Mouse (Mus musculus) stomach, postnatal 0 days (tissue): Measurements from ENCODE around the gene Kif5c. TPM values are rescaled to one million over a fixed set of nuclear protein-coding genes. Genes with fewer than 3 reads are reported as not detected.

ENCODE experiments used
- ATAC-seq: fragments of 200-750 bp; cut with Nextera tagmentation; 2 replicates; pipeline ENCODE4 v1.8.0; 2017; ENCODE audit not compliant: low FRiP score, low TSS enrichment
- DNase-seq: peaks from one replicate; pipeline ENCODE4 v3.0.0-alpha.2; 2016; ENCODE audit warnings: low spot score
- H3K27ac ChIP-seq: fragments of 300-500 bp; sonication (generic); replicated peaks from 2 replicates; pipeline ENCODE4 v1.5.1; 2014; ENCODE audit warnings: mild to moderate bottlenecking, control low read depth
- H3K27me3 ChIP-seq: fragments of 300-500 bp; sonication (generic); 2 replicates; pipeline ENCODE4 v1.6.1; 2014; ENCODE audit warnings: low read length; ENCODE audit not compliant: control insufficient read depth, insufficient read depth
- H3K36me3 ChIP-seq: fragments of 300-500 bp; sonication (generic); 2 replicates; pipeline ENCODE4 v1.6.1; 2014; ENCODE audit warnings: low read length, mixed read lengths; ENCODE audit not compliant: control insufficient read depth, insufficient read depth
- H3K4me1 ChIP-seq: fragments of 300-500 bp; sonication (generic); replicated peaks from 2 replicates; pipeline ENCODE4 v1.6.1; 2014; ENCODE audit warnings: antibody characterized with exemption; ENCODE audit not compliant: control insufficient read depth, insufficient read depth
- H3K4me2 ChIP-seq: fragments of 300-500 bp; sonication (generic); replicated peaks from 2 replicates; pipeline ENCODE4 v1.6.1; 2014; ENCODE audit warnings: low read depth, mild to moderate bottlenecking, control low read depth, moderate library complexity
- H3K4me3 ChIP-seq: fragments of 300-500 bp; sonication (generic); 2 replicates; pipeline ENCODE4 v1.5.1; 2014; ENCODE audit warnings: low read depth, low read length, control low read depth
- H3K9ac ChIP-seq: fragments of 300-500 bp; sonication (generic); 2 replicates; pipeline ENCODE4 v1.6.1; 2014; ENCODE audit warnings: mild to moderate bottlenecking, low read length, control low read depth, mixed read lengths
- H3K9me3 ChIP-seq: fragments of 300-500 bp; sonication (generic); 2 replicates; pipeline ENCODE4 v1.6.1; 2016; ENCODE audit warnings: low read length; ENCODE audit not compliant: control insufficient read depth
- CTCF ChIP-seq: IDR thresholded peaks from 2 replicates; pipeline ENCODE4 v1.5.1; 2016; ENCODE audit warnings: antibody characterized with exemption, low read depth, mild to moderate bottlenecking, moderate library complexity
- EP300 ChIP-seq: optimal IDR thresholded peaks from 2 replicates; pipeline ENCODE3; 2016; ENCODE audit warnings: antibody characterized with exemption
- WGBS: fragments of 180-500 bp; shearing (Covaris S2); extraction: QIAGEN DNeasy Blood & Tissue Kit; methylation state at CpG from one replicate; pipeline ENCODE4 v1.1.7; 2014; 5-methylcytosine and 5-hydroxymethylcytosine counted together
- polyA plus RNA-seq: library from polyadenylated mRNA; unstranded; fragments of >200 nt; fragmentation: Nextera tagmentation; extraction: Ambion mirVana; gene quantifications from 2 replicates; pipeline ENCODE4 v1.2.1, GENCODE M21; 2015

Kif5c gene
- polyA plus RNA-seq, 1 experiment from 2014 or later: 2.8 TPM

DNA sequence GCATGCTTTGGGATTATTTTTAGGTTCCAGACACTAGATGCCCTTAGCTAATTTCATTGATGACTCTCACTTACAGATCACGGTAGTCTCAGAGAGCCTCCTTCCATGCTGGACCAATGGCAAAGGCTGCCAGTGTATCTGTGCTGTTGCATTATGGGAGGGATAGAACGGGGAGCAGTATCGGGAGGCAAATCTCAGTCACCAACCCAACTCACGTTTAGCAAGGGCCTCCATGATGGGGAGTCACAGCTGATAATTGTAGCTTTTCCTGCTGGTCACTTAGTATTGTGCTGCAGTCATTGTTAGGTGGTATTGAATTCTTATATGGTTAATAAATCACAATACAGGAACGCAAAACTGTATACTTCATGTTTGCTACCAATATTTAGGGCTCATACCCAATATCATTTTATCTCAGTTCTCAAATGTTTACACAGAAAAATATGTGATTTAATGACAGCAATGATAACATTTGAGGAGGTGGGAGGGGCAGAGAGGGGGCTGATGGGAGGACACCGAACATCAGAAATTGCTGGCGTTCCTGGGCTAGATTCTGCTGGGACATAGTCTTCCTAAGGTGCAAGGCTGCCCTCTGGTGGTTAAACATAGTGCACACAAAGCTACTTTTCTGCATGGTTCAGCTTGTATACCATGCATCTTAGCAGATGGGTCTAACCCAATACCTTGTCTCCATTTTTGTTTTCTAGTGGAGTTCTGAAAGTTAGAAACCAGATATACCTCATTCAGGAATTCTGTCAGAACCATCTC, 115.1 kb downstream of the Kif5c start:
- no peaks in the 10 kb centered on the region for H3K36me3 ChIP-seq
- ATAC-seq (peak; percentile 60; the same call in 1 of the 2 replicates), DNase-seq (peak; percentile 71)
- no peaks in the 10 kb centered on the region for H3K27me3 ChIP-seq
- no peaks in the 10 kb centered on the region for H3K9me3 ChIP-seq
- no peak overlapping the region for H3K27ac ChIP-seq
- peak; percentile 95 for TF ChIP-seq CTCF
- TF ChIP-seq EP300: no peak
- 54% methylated on average over 7 of the region's 7 CpGs for WGBS
- H3K9ac ChIP-seq: no peak overlapping the region
- H3K4me1 ChIP-seq: no peaks in the 10 kb centered on the region
- no peak overlapping the region for H3K4me2 ChIP-seq
- no peak overlapping the region for H3K4me3 ChIP-seq

- Histone ChIP-seq H3K9me3 (no peaks in the 10 kb centered on the region), H3K4me2 (no peak overlapping the region), H3K36me3 (no peaks in the 10 kb centered on the region), H3K4me1 (no peaks in the 10 kb centered on the region), H3K27ac (no peak overlapping the region), H3K27me3 (no peaks in the 10 kb centered on the region), H3K4me3 (no peak overlapping the region), H3K9ac (no peak overlapping the region)
- DNase-seq: no peak
- 70% methylated on average over 13 of the region's 13 CpGs for WGBS
- ATAC-seq: no peak
- TF ChIP-seq EP300 (no peak), CTCF (no peak)
Measured at GRCm38 (mm10) chr2:49735386-49735785, 116.3 kb downstream of the Kif5c start.

GRCm38 (mm10) chr2:49739046-49739445, 119.9 kb downstream of the Kif5c start:
- H3K9me3 ChIP-seq: no peaks in the 10 kb centered on the region
- TF ChIP-seq CTCF (no peak), EP300 (no peak)
- H3K9ac ChIP-seq: no peak overlapping the region
- no peak overlapping the region; the same call in 1 of the 2 replicates for H3K27ac ChIP-seq
- H3K27me3 ChIP-seq: no peaks in the 10 kb centered on the region
- ATAC-seq (peak; percentile 71), DNase-seq (peak; percentile 44)
- no peak overlapping the region for H3K4me2 ChIP-seq
- H3K36me3 ChIP-seq: no peaks in the 10 kb centered on the region
- no peak overlapping the region for H3K4me3 ChIP-seq
- 28% methylated on average over 5 of the region's 5 CpGs for WGBS
- peaks cover 5% of the 10 kb centered on the region; the same call in 1 of the 2 replicates for H3K4me1 ChIP-seq

GRCm38 (mm10) chr2:49741026-49741425, 121.9 kb downstream of the Kif5c start:
- TF ChIP-seq EP300 (no peak), CTCF (no peak)
- H3K4me3 ChIP-seq: no peak overlapping the region
- no peak overlapping the region for H3K9ac ChIP-seq
- no peaks in the 10 kb centered on the region for H3K9me3 ChIP-seq
- H3K36me3 ChIP-seq: no peaks in the 10 kb centered on the region
- DNase-seq (no peak), ATAC-seq (no peak)
- no peak overlapping the region for H3K4me2 ChIP-seq
- peaks cover 11% of the 10 kb centered on the region for H3K4me1 ChIP-seq
- no peak overlapping the region for H3K27ac ChIP-seq
- 59% methylated on average over 6 of the region's 6 CpGs for WGBS
- no peaks in the 10 kb centered on the region for H3K27me3 ChIP-seq

GRCm38 (mm10) chr2:49741895-49742734, 123.0 kb downstream of the Kif5c start:
- no peaks in the 10 kb centered on the region for H3K27me3 ChIP-seq
- 0 out of 2 replicates have a peak overlapping the region, but pooled peaks have one; percentile 1 for H3K4me2 ChIP-seq
- WGBS: 62% methylated on average over 16 of the region's 16 CpGs
- no peak overlapping the region for H3K4me3 ChIP-seq
- H3K9ac ChIP-seq: no peak overlapping the region
- no peaks in the 10 kb centered on the region for H3K9me3 ChIP-seq
- H3K27ac ChIP-seq: no peak overlapping the region
- DNase-seq (no peak), ATAC-seq (no peak)
- TF ChIP-seq CTCF (no peak), EP300 (no peak)
- peaks cover 11% of the 10 kb centered on the region for H3K4me1 ChIP-seq
- no peaks in the 10 kb centered on the region for H3K36me3 ChIP-seq
